Mouse (Mus musculus): Measurements from ENCODE around the gene C8a. TPM values are rescaled to one million over a fixed set of nuclear protein-coding genes. Genes with fewer than 3 reads are reported as not detected.

The C8a gene
- polyA plus RNA-seq, 1 experiment from 2014 or later = 0.52 TPM

DNA sequence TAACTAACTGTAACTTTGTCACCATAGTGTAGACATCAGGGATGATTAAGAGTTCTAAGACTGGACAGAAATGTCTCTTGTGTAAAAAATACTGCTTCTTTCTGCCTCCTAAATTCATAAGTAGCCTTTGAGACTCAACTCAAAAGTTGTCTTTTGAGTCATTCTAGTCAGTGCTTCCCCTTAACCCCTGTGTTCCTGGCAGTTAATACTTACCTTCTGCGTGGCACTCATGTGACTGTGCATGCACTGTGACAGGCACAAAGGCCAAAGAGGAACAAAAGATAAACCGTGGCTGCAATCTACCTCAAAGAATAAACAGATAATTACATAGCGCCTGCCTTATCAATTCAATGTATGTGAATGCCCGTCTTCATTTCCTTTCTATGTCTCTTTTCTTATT, 18.4 kb downstream of the C8a start:
- 53% methylated on average over 4 of the region's 4 CpGs for whole genome bisulfite sequencing

DNA sequence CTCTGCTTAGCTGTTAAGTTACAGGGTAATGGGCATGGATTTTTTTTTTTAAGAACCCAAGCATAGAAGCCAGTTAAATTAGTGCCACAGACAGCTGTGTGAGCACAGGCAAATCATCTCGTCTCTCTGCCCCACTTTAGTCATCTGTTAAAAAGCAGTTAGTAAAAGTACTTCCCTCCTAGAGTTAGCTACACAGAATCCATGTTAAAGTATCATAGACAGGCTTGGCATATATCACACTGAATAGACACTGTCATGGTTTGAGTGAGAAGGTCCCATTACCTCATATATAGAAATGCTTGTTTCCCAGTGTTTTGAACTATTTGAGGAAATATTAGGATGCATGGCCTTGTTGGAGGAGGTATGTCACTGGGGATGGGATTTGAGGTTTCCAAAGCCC, 19.2 kb downstream of the C8a start, which contains the start of gene Gm17662:
Gene Gm17662 (plus strand): TSS at position 301 of the 400 bp plus-strand sequence.
- Histone ChIP-seq H3K9ac (ENCODE audit: low read length) (no peak within 1 kb of the TSS), H3K36me3 (ENCODE audit: control insufficient read depth, insufficient read depth, low read length) (no peaks in the 10 kb centered on the region), H3K27me3 (ENCODE audit: control insufficient read depth, insufficient read depth, low read length) (no peaks in the 10 kb centered on the region), H3K9me3 (replicated peaks; ENCODE audit: control insufficient read depth, low read length) (no peaks in the 10 kb centered on the region), H3K4me1 (ENCODE audit: control insufficient read depth, insufficient read depth, low read length) (no peaks in the 10 kb centered on the region), H3K4me3 (replicated peaks; ENCODE audit: low read length) (no peak within 1 kb of the TSS), H3K27ac (ENCODE audit: low read length) (no peak within 1 kb of the TSS), H3K4me2 (ENCODE audit: low read depth, low read length) (no peak within 1 kb of the TSS)
- no peak for ATAC-seq (ENCODE audit: insufficient read depth, low FRiP score)
- WGBS = 60% methylated on average over 1 of the region's 1 CpGs

More for the DNA sequence above, 18.4 kb downstream of the C8a start:
- Histone ChIP-seq H3K9ac (ENCODE audit: low read length) (no peak overlapping the region), H3K36me3 (ENCODE audit: control insufficient read depth, insufficient read depth, low read length) (no peaks in the 10 kb centered on the region), H3K4me1 (ENCODE audit: control insufficient read depth, insufficient read depth, low read length) (no peaks in the 10 kb centered on the region), H3K9me3 (replicated peaks; ENCODE audit: control insufficient read depth, low read length) (no peaks in the 10 kb centered on the region), H3K27me3 (ENCODE audit: control insufficient read depth, insufficient read depth, low read length) (no peaks in the 10 kb centered on the region), H3K4me2 (ENCODE audit: low read depth, low read length) (no peak overlapping the region), H3K27ac (ENCODE audit: low read length) (no peak overlapping the region), H3K4me3 (replicated peaks; ENCODE audit: low read length) (no peak overlapping the region)
- no peak for ATAC-seq (ENCODE audit: insufficient read depth, low FRiP score)

GRCm38 (mm10) chr4:104855216-104855615, 21.0 kb downstream of the C8a start:
- Histone ChIP-seq H3K4me1 (ENCODE audit: control insufficient read depth, insufficient read depth, low read length) (no peaks in the 10 kb centered on the region), H3K4me2 (ENCODE audit: low read depth, low read length) (no peak overlapping the region), H3K27ac (ENCODE audit: low read length) (no peak overlapping the region), H3K36me3 (ENCODE audit: control insufficient read depth, insufficient read depth, low read length) (no peaks in the 10 kb centered on the region), H3K4me3 (replicated peaks; ENCODE audit: low read length) (no peak overlapping the region), H3K9me3 (replicated peaks; ENCODE audit: control insufficient read depth, low read length) (no peaks in the 10 kb centered on the region), H3K9ac (ENCODE audit: low read length) (no peak overlapping the region), H3K27me3 (ENCODE audit: control insufficient read depth, insufficient read depth, low read length) (no peaks in the 10 kb centered on the region)
- 89% methylated on average over 2 of the region's 2 CpGs for WGBS
- no peak for ATAC-seq (ENCODE audit: insufficient read depth, low FRiP score)

DNA sequence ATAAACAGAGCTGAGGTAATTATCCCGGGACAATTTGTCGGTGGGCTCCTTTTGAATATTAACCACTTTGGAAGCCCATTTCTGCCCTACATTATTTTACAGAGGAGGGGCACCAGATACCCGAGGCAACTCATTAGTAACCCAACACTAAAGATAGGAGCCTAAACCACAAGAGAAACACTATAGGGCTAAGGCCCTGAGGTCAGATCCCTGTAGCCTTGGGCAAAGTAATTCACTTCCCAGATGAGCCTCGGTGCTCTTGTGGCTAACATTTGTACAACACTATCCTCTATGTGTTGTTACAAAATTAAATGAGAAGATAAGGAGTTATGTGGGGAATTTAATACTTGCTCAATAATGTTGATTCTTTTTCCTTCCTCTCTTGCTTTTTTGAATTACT, 32.7 kb downstream of the C8a start:
- Histone ChIP-seq H3K4me1 (ENCODE audit: control insufficient read depth, insufficient read depth, low read length) (no peaks in the 10 kb centered on the region), H3K36me3 (ENCODE audit: control insufficient read depth, insufficient read depth, low read length) (no peaks in the 10 kb centered on the region), H3K27ac (ENCODE audit: low read length) (no peak overlapping the region), H3K9me3 (replicated peaks; ENCODE audit: control insufficient read depth, low read length) (no peaks in the 10 kb centered on the region), H3K4me3 (replicated peaks; ENCODE audit: low read length) (no peak overlapping the region), H3K9ac (ENCODE audit: low read length) (no peak overlapping the region), H3K4me2 (ENCODE audit: low read depth, low read length) (no peak overlapping the region), H3K27me3 (ENCODE audit: control insufficient read depth, insufficient read depth, low read length) (no peaks in the 10 kb centered on the region)
- ATAC-seq (ENCODE audit: insufficient read depth, low FRiP score) = no peak
- WGBS = 58% methylated on average over 4 of the region's 4 CpGs

DNA sequence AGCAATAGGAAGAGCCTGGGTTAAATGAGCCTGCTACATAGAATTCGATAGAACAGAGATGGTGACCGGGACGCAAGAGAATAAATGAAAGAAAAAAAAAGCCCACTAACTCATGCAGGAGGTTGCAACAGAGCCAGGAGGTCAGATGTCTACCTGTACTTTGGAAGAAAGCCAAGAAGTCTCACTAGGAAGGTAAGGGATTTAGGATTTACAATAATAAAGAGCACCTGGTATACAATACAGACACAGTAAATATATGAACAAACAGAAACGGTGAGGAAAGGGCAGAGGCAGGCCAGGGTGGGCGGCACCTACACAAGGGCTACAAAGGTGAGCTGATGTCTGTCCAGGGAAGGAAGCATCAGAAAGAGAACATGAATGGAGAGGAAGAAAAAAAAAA, 34.0 kb downstream of the C8a start:
- Histone ChIP-seq H3K4me1 (ENCODE audit: control insufficient read depth, insufficient read depth, low read length) (no peaks in the 10 kb centered on the region), H3K27ac (ENCODE audit: low read length) (no peak overlapping the region)

DNA sequence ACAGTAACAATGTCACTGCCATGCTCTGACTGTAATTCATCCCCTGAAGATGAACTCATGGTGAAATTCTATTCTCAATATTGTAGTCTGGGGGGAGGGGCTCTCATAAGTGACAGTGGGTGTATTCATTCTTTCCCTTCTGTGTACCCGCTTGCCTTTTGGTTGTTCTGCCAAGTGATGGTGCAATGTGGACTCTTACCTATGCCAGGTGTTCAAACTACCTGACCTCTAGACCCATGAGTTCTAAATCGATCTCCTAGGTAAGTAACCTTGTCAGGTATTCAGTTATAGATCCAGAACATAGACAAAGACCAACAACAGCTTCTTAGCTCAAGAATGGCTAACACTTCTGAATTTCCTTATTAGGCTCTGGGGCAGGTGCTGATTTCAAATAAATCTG, 37.9 kb downstream of the C8a start:
- no peak for ATAC-seq (ENCODE audit: insufficient read depth, low FRiP score)
- H3K9me3 ChIP-seq (replicated peaks; ENCODE audit: control insufficient read depth, low read length) = no peaks in the 10 kb centered on the region
- H3K4me1 ChIP-seq (ENCODE audit: control insufficient read depth, insufficient read depth, low read length) = no peaks in the 10 kb centered on the region
- 81% methylated on average over 2 of the region's 2 CpGs for WGBS
- no peaks in the 10 kb centered on the region for H3K36me3 ChIP-seq (ENCODE audit: control insufficient read depth, insufficient read depth, low read length)
- no peaks in the 10 kb centered on the region for H3K27me3 ChIP-seq (ENCODE audit: control insufficient read depth, insufficient read depth, low read length)
- no peak overlapping the region for H3K27ac ChIP-seq (ENCODE audit: low read length)
- H3K4me3 ChIP-seq (replicated peaks; ENCODE audit: low read length) = no peak overlapping the region
- no peak overlapping the region for H3K9ac ChIP-seq (ENCODE audit: low read length)
- no peak overlapping the region for H3K4me2 ChIP-seq (ENCODE audit: low read depth, low read length)

More for the DNA sequence above, 34.0 kb downstream of the C8a start:
- H3K9ac ChIP-seq (ENCODE audit: low read length) = no peak overlapping the region
- no peak for ATAC-seq (ENCODE audit: insufficient read depth, low FRiP score)
- no peaks in the 10 kb centered on the region for H3K27me3 ChIP-seq (ENCODE audit: control insufficient read depth, insufficient read depth, low read length)
- 71% methylated on average over 5 of the region's 5 CpGs for WGBS
- no peaks in the 10 kb centered on the region for H3K9me3 ChIP-seq (replicated peaks; ENCODE audit: control insufficient read depth, low read length)
- no peak overlapping the region for H3K4me3 ChIP-seq (replicated peaks; ENCODE audit: low read length)
- H3K36me3 ChIP-seq (ENCODE audit: control insufficient read depth, insufficient read depth, low read length) = no peaks in the 10 kb centered on the region
- no peak overlapping the region for H3K4me2 ChIP-seq (ENCODE audit: low read depth, low read length)

DNA sequence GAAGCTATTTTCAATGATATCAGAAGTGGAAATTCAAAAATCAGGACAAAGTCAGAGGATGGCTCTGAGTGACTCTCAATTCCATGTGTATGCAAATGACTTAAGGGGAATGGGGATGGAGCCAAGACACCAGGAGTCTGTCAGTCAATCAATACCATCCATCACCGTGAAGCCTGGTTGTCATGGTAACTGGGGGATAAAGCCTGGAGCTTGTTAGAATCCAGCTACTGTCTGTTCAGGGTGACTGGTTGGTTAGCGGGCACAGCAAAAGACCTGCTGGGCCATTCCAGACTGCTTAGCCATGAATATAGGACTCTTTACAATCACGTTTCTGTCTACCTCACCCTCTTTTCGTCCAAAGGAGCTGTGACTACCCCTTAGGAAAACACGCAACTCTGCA, 41.1 kb downstream of the C8a start:
- no peaks in the 10 kb centered on the region for H3K9me3 ChIP-seq (replicated peaks; ENCODE audit: control insufficient read depth, low read length)
- no peaks in the 10 kb centered on the region for H3K36me3 ChIP-seq (ENCODE audit: control insufficient read depth, insufficient read depth, low read length)
- H3K27me3 ChIP-seq (ENCODE audit: control insufficient read depth, insufficient read depth, low read length) = no peaks in the 10 kb centered on the region
- ATAC-seq (ENCODE audit: insufficient read depth, low FRiP score) = no peak
- H3K4me2 ChIP-seq (ENCODE audit: low read depth, low read length) = no peak overlapping the region
- no peaks in the 10 kb centered on the region for H3K4me1 ChIP-seq (ENCODE audit: control insufficient read depth, insufficient read depth, low read length)
- H3K9ac ChIP-seq (ENCODE audit: low read length) = no peak overlapping the region
- H3K4me3 ChIP-seq (replicated peaks; ENCODE audit: low read length) = no peak overlapping the region
- H3K27ac ChIP-seq (ENCODE audit: low read length) = no peak overlapping the region
- WGBS = 67% methylated on average over 5 of the region's 5 CpGs

GRCm38 (mm10) chr4:104828939-104829338, 47.3 kb downstream of the C8a start:
- Histone ChIP-seq H3K9ac (ENCODE audit: low read length) (no peak overlapping the region), H3K27ac (ENCODE audit: low read length) (no peak overlapping the region), H3K4me1 (ENCODE audit: control insufficient read depth, insufficient read depth, low read length) (no peaks in the 10 kb centered on the region), H3K4me2 (ENCODE audit: low read depth, low read length) (no peak overlapping the region), H3K36me3 (ENCODE audit: control insufficient read depth, insufficient read depth, low read length) (no peaks in the 10 kb centered on the region), H3K27me3 (ENCODE audit: control insufficient read depth, insufficient read depth, low read length) (no peaks in the 10 kb centered on the region), H3K4me3 (replicated peaks; ENCODE audit: low read length) (no peak overlapping the region), H3K9me3 (replicated peaks; ENCODE audit: control insufficient read depth, low read length) (no peaks in the 10 kb centered on the region)
- no peak for ATAC-seq (ENCODE audit: insufficient read depth, low FRiP score)
- 63% methylated on average over 5 of the region's 5 CpGs for WGBS

GRCm38 (mm10) chr4:104824381-104825077, 51.7 kb downstream of the C8a start:
- Histone ChIP-seq H3K27ac (ENCODE audit: low read length) (no peak overlapping the region), H3K27me3 (ENCODE audit: control insufficient read depth, insufficient read depth, low read length) (no peaks in the 10 kb centered on the region), H3K4me3 (replicated peaks; ENCODE audit: low read length) (no peak overlapping the region), H3K9me3 (replicated peaks; ENCODE audit: control insufficient read depth, low read length) (no peaks in the 10 kb centered on the region), H3K36me3 (ENCODE audit: control insufficient read depth, insufficient read depth, low read length) (no peaks in the 10 kb centered on the region), H3K9ac (ENCODE audit: low read length) (no peak overlapping the region), H3K4me1 (ENCODE audit: control insufficient read depth, insufficient read depth, low read length) (no peaks in the 10 kb centered on the region), H3K4me2 (ENCODE audit: low read depth, low read length) (no peak overlapping the region)
- ATAC-seq (ENCODE audit: insufficient read depth, low FRiP score) = no peak
- WGBS = 61% methylated on average over 7 of the region's 7 CpGs
